Mouse (Mus musculus) mature B cell (primary cell): ENCODE data around the gene Opn4.

Source experiments
- in situ Hi-C: fragments of 300-500 bp; cut with MboI; formaldehyde crosslinking; loops from 2 replicates; pipeline ENCODE4 v1.14.3; 2019

Gene Opn4

DNA sequence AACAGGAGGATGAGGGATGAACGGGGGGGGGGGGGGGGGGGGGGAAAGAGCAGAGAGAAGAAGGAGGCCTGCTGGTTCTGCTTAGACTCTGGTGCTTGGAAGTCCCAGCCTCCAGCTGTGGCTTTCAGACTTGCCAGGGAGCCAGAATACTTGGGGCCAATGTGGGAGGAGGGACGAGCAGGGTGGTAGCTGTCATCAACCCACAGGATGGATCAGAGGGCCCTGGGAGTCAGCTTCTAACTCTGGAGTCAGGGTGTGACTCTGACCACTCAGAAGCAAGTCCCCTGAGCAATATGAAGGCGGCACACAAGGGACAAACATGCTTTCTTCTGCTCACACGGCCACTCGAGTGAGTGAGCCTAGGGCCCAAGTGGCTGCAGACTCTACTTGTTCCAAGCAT lies 35.3 kb downstream of the Opn4 start:
- in situ Hi-C loops: no loop called here

- in situ Hi-C loops: no loop called here
These were observed 37.5 kb downstream of the Opn4 start for GRCm38 (mm10) chr14:34562393-34562792.

DNA sequence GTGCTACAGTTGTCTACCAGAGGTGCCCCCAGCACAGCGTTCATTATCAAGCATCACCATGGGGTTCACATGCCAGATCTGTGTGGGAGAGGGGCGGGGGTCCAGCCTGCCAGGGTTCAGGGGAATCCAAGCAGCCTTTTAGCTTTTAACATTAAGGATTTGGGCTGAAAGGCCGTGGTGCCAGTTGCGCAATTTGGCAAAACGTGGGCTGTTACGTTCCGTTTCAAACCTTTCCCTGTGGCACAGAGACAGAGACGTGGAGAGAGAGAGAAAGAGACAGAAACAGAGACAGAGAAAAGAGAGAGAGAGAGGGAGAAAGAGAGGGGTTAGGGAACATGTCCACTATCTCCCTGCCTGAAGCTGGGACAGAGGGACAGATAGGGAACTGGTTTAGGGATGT lies 38.3 kb downstream of the Opn4 start:
- in situ Hi-C loops: no loop called here

DNA sequence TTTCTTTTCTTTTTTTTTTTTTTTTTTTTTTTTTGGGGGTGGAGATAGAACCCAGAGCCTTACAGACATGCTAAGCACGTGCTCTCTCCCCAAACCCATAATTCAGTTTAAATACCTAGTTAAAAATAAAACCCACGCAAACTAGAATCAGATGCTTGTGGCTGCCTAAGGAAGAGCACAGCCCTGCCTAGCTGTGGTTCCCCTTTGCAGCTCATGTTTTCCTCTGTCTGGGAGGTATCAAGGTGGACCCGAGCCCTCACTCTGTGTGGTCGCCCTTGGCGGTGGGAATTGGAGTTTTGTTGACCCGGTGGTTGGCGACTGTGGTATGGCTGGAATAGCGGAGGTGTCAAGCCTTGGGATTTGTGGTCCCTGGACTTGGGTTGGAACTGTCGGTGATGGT lies 41.0 kb downstream of the Opn4 start:
- in situ Hi-C loops: no loop called here

DNA sequence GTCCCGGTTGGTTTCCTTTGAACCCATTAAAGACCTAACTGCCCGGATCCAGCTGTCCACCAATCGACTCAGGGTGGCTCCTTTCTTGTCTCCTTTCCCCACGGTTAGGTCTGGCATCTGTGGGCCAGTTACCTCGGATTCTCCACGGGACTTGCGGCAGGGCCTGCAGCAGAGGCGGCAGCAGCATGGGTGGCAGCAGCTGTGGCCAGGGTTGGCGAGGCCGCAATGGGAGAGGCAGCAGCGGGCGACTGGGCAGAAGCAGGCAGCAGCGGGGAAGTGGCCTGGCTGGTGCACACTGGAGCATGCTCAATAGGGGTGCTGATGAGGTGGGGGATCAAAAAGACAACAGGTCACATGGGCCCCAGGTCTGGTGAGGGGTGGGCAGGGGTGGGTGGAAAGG lies 44.7 kb downstream of the Opn4 start:
- in situ Hi-C loops: no loop called here

GRCm38 (mm10) chr14:34554047-34554446 lies 45.9 kb downstream of the Opn4 start:
- in situ Hi-C loops: no loop called here

DNA sequence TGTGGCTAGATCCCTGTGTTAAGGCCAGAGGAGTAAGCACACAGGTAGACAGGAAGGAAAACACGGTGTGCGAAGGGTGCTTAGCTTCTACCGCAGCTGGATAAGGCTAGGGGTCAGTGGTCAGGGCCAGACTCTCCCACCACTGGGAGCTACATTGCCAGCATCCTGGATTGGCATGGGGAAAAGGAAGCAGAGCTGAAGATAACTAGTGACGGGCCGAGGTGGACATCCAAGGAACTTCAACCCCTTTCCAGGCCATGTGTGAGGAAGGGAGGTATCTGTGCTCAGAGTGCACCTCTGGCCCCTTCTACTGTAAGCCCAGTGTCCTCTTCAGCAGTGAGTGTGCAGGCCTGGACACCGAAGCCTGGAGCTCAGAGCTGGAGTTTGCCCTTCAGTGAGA lies 46.5 kb downstream of the Opn4 start:
- in situ Hi-C loops: no loop called here

GRCm38 (mm10) chr14:34552226-34552625 lies 47.7 kb downstream of the Opn4 start:
- in situ Hi-C loops: no loop called here

DNA sequence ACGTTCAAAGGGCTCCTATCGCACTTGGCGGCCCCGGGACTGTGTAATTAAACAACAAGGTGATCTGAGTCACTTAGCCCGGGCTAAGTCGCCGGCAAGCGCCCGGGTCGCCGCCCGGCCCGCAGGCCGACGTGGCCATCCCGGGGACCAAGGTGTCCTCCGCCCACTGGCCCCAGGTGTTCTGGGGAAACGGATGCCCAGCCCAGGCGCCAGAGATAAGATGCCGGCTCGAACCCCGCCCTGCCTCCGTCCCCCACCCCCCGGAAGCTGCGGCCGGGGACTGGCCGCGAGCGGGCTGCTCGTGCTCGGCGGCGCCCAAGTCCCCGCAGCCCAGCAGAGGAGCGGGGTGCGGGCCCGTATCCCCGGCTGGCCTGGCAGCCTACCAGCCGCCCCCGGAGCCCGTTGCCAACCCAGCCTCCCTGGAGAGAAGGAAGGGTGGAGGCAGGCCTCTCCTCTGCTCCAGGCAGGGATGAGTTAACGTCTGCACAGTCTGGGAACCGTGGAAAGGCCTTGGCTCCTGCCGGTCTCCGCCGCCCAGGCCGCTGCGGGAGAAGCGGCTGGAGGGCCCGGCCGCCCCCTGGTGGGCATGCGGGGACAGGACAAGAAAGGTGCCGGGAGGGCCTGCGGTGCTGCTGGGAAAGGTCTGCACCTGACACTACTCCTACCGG lies 50.8 kb downstream of the Opn4 start:
- in situ Hi-C loops: no loop called here

- in situ Hi-C loops: no loop called here
These were observed 51.4 kb downstream of the Opn4 start for GRCm38 (mm10) chr14:34548391-34549001.

DNA sequence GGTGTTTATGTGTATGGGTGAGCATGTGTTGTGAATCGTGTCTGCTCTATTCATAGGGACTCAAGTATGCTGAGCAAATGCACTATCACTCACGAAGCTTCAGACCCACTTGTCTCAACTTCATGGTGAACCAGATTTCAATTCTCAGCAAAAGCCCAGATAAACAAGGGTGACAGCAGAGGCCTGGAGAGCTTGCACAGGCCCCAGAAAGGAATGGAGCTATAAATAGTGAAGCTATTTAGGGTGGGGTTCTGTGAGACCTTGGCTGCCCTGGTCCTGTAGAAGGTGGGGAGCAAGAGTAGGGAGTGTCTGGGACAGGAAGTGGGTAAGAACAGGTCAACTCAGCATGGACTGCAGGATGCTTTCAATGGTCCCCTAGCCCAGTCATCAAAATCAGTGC lies 55.4 kb downstream of the Opn4 start:
- in situ Hi-C loops: no loop called here

DNA sequence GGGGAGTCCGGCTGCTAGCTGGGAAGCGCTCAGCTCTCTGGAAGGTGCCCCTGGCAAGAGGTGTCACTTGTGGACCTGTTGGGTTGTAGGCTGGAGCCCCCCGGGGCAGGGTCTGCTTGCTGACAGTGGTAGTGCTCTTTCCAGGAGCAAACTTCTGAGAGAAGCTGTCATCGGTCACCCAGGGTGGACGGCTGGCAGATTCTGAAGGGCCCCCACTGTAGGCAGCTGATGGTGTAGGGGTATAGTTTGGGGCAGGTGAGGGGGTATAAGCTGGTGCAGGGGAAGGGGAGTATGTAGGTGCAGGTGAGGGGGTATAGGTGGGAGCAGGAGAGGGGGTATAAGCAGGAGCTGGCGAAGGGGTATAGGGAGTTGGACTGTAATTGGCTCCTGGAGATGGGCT lies 55.9 kb downstream of the Opn4 start:
- in situ Hi-C loops: no loop called here

DNA sequence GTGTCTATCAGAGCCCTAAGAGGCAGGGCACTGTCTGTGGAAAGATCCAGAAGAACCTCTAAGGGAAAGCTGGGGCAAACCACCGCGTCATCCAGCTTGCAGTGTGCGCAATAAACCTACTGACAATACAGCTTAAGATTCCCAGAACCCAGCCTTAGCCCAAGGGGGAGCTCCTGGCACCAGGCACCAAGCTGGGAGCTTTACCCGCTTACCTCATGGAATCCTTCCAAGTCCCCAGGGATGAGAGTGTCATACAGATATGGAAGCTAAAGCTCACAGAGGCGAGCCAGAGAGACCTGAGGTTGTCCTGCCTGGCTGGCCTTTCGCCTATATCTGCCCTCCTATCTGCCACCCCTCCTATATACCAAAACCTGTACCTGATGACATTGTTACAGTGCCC lies 56.3 kb downstream of the Opn4 start:
- in situ Hi-C loops: no loop called here

DNA sequence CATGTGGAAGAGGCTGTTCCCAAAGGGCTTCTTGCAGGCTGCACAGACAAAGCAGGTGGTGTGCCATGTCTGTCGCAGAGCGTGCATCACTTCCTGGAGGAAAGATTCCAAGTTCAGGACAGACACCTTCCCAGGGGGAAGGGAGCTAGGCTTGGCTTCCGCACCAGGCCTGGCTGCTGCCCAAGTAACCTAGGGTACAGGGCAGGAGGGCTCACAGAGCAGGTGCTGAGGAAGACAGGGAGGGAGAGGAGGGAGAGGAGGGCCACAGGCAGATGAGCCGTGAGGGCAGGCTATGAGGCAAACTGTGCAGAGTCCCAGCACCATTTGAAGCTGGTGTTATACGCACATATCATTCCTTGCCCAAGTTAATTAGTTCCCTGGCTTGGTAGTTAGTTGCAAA lies 58.0 kb downstream of the Opn4 start:
- in situ Hi-C loops: no loop called here

GRCm38 (mm10) chr14:34540685-34541162 lies 59.2 kb downstream of the Opn4 start:
- in situ Hi-C loops: no loop called here
